Mouse (Mus musculus) hindbrain, embryonic 10.5 days (tissue): ENCODE results near the gene Mindy1. TPM values are rescaled to one million over a fixed set of nuclear protein-coding genes. Genes with fewer than 3 reads are reported as not detected.
A peak's percentile ranks its signal among the peaks of the same experiment; 100 is the strongest.

Experiments used
- DNase-seq: peaks from one replicate; pipeline ENCODE4 v3.0.0-alpha.2; 2017; ENCODE audit warnings: low spot score
- H3K27ac ChIP-seq: fragments of 300-500 bp; sonication (generic); 2 replicates; pipeline ENCODE4 v1.5.1; 2016; ENCODE audit warnings: mild to moderate bottlenecking, moderate library complexity
- H3K27me3 ChIP-seq: fragments of 300-500 bp; sonication (generic); 2 replicates; pipeline ENCODE4 v1.6.1; 2016; ENCODE audit warnings: mild to moderate bottlenecking; ENCODE audit not compliant: poor library complexity, insufficient read depth, severe bottlenecking
- H3K36me3 ChIP-seq: fragments of 300-500 bp; sonication (generic); 2 replicates; pipeline ENCODE4 v1.6.1; 2016; ENCODE audit warnings: mild to moderate bottlenecking, moderate library complexity
- H3K4me1 ChIP-seq: fragments of 300-500 bp; sonication (generic); replicated peaks from 2 replicates; pipeline ENCODE4 v1.6.1; 2016; ENCODE audit warnings: mild to moderate bottlenecking
- H3K4me3 ChIP-seq: fragments of 300-500 bp; sonication (generic); 2 replicates; pipeline ENCODE4 v1.5.1; 2016; ENCODE audit warnings: mild to moderate bottlenecking, moderate library complexity
- H3K9me3 ChIP-seq: fragments of 300-500 bp; sonication (generic); 2 replicates; pipeline ENCODE4 v1.6.1; 2016; ENCODE audit warnings: mild to moderate bottlenecking, moderate library complexity
- WGBS: fragments of 180-500 bp; shearing (Covaris S2); methylation state at CpG from one replicate; pipeline ENCODE4 v1.1.7; 2016; 5-methylcytosine and 5-hydroxymethylcytosine counted together
- polyA plus RNA-seq: library from polyadenylated mRNA; unstranded; fragments of >200 nt; fragmentation: Nextera tagmentation; extraction: Ambion mirVana; gene quantifications from 2 replicates; pipeline ENCODE4 v1.2.1, GENCODE M21; 2016

The Mindy1 gene
- polyA plus RNA-seq, 1 experiment from 2014 or later = 44.1 TPM

GRCm38 (mm10) chr3:95247660-95248336 lies 33.3 kb upstream of the Mindy1 start:
- Histone ChIP-seq H3K27ac (no peak overlapping the region), H3K36me3 (peaks cover 13% of the 10 kb centered on the region), H3K9me3 (no peaks in the 10 kb centered on the region), H3K27me3 (no peaks in the 10 kb centered on the region), H3K4me1 (no peaks in the 10 kb centered on the region), H3K4me3 (no peak overlapping the region)
- DNase-seq = no peak
- 82% methylated on average over 1 of the region's 1 CpGs for WGBS

- H3K27ac ChIP-seq = no peak overlapping the region
- H3K27me3 ChIP-seq = no peaks in the 10 kb centered on the region
- WGBS = 81% methylated on average over 5 of the region's 5 CpGs
- H3K36me3 ChIP-seq = peaks cover 34% of the 10 kb centered on the region
- H3K9me3 ChIP-seq = no peaks in the 10 kb centered on the region
- no peaks in the 10 kb centered on the region for H3K4me1 ChIP-seq
- H3K4me3 ChIP-seq = no peak overlapping the region
- DNase-seq = no peak
Observed at GRCm38 (mm10) chr3:95250361-95250760, 30.8 kb upstream of the Mindy1 start.

- peak within 1 kb of the TSS; percentile 29; the same call in 1 of the 2 replicates for H3K27ac ChIP-seq
- H3K36me3 ChIP-seq = peaks cover 36% of the 10 kb centered on the region
- no peak for DNase-seq
- H3K4me3 ChIP-seq = no peak within 1 kb of the TSS
- 57% methylated on average over 7 of the region's 7 CpGs for WGBS
- H3K4me1 ChIP-seq = no peaks in the 10 kb centered on the region
- no peaks in the 10 kb centered on the region for H3K27me3 ChIP-seq
- H3K9me3 ChIP-seq = no peaks in the 10 kb centered on the region
Observed at GRCm38 (mm10) chr3:95250783-95251424, 30.2 kb upstream of the Mindy1 start, which contains the start of gene Bnipl. Gene Bnipl, minus strand, starts transcription at chr3:95251193.

- H3K36me3 ChIP-seq = peaks cover 93% of the 10 kb centered on the region
Observed at GRCm38 (mm10) chr3:95256931-95257330, 24.2 kb upstream of the Mindy1 start.

DNA sequence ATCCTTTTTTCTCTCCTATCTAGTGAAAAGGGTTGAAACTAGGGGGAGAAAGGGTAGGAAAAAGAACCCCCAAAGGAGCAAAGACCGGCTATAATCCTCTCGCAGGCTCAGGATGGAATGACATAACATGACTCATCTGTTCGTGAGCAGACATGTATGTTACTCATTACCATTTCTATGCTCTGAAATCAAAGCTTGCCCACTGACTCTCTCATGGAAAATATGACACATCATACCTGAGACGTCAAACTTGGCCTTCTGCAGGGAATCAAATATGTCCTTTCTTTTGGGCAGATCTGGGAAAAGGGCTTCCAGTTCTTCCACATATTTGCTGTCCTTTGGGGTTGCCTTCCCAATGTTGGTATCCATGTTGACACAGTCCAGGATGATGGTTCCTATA lies 19.2 kb upstream of the Mindy1 start:
- Histone ChIP-seq H3K4me3 (no peak overlapping the region), H3K27ac (no peak overlapping the region), H3K9me3 (no peaks in the 10 kb centered on the region), H3K27me3 (no peaks in the 10 kb centered on the region), H3K4me1 (peaks cover 7% of the 10 kb centered on the region; the same call in 1 of the 2 replicates), H3K36me3 (peaks cover 92% of the 10 kb centered on the region)
- 92% methylated on average over 4 of the region's 4 CpGs for WGBS
- no peak for DNase-seq

More at GRCm38 (mm10) chr3:95256931-95257330, 24.2 kb upstream of the Mindy1 start:
- Histone ChIP-seq H3K4me3 (no peak overlapping the region), H3K27me3 (no peaks in the 10 kb centered on the region), H3K9me3 (no peaks in the 10 kb centered on the region), H3K4me1 (no peaks in the 10 kb centered on the region), H3K27ac (no peak overlapping the region)
- WGBS = 91% methylated on average over 5 of the region's 5 CpGs
- DNase-seq = no peak

GRCm38 (mm10) chr3:95263089-95263739 lies 17.9 kb upstream of the Mindy1 start:
- DNase-seq = peak; percentile 75
- H3K9me3 ChIP-seq = no peaks in the 10 kb centered on the region
- H3K36me3 ChIP-seq = peaks cover 92% of the 10 kb centered on the region
- H3K4me1 ChIP-seq = peaks cover 7% of the 10 kb centered on the region; the same call in 1 of the 2 replicates
- peak overlapping the region; percentile 6; the same call in 1 of the 2 replicates for H3K27ac ChIP-seq
- WGBS = 44% methylated on average over 11 of the region's 11 CpGs
- no peaks in the 10 kb centered on the region for H3K27me3 ChIP-seq
- H3K4me3 ChIP-seq = no peak overlapping the region

GRCm38 (mm10) chr3:95264724-95265123 lies 16.4 kb upstream of the Mindy1 start:
- no peaks in the 10 kb centered on the region for H3K27me3 ChIP-seq
- 78% methylated on average over 1 of the region's 1 CpGs for WGBS
- H3K36me3 ChIP-seq = peaks cover 91% of the 10 kb centered on the region
- no peak for DNase-seq
- H3K4me1 ChIP-seq = peaks cover 7% of the 10 kb centered on the region; the same call in 1 of the 2 replicates
- no peaks in the 10 kb centered on the region for H3K9me3 ChIP-seq
- H3K4me3 ChIP-seq = no peak overlapping the region
- H3K27ac ChIP-seq = no peak overlapping the region

DNA sequence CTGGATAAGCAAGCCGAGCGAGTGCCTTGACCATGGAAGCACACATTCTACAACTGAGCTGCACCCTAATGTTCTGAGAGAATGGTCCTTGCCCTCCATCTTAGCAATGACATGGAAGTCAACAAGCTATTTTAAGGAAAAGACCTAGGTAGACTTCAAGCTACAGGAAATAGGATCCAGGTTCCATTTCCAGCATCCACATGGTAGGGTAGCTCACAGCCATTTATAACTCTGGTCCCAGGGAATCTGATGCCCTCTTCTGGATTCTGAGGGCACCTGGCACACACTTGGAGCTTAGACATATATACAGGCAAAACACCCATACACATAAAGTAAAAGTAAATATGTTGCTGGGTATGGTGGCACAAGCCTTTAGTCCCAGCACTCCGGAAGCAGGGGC lies 15.1 kb upstream of the Mindy1 start:
- DNase-seq = no peak
- H3K4me3 ChIP-seq = no peak overlapping the region
- no peaks in the 10 kb centered on the region for H3K9me3 ChIP-seq
- peaks cover 79% of the 10 kb centered on the region for H3K36me3 ChIP-seq
- WGBS = 96% methylated on average over 3 of the region's 3 CpGs
- H3K27me3 ChIP-seq = no peaks in the 10 kb centered on the region
- H3K27ac ChIP-seq = no peak overlapping the region
- peaks cover 7% of the 10 kb centered on the region; the same call in 1 of the 2 replicates for H3K4me1 ChIP-seq

DNA sequence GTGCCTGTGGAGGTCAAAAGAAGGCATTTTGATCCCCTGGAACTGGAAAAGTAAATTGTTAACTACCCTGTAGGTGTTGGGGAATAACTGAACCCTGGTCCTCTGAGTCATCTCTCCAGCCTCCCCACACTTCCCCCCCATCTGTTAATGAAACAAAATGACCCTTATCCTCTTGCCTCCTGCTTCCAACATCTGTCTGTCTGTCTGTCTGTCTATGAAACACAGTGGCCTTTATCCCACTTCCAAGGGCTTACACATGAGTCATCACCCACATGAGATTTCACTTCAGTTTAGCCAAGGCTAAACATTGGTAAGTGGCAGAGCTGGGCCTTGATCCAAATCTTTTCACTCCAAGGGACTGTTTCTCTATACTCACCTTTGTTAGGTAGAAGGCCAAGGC lies 13.3 kb upstream of the Mindy1 start:
- Histone ChIP-seq H3K4me1 (peaks cover 7% of the 10 kb centered on the region; the same call in 1 of the 2 replicates), H3K4me3 (no peak overlapping the region), H3K36me3 (peaks cover 65% of the 10 kb centered on the region), H3K27ac (no peak overlapping the region), H3K9me3 (no peaks in the 10 kb centered on the region), H3K27me3 (no peaks in the 10 kb centered on the region)
- DNase-seq = no peak

- Histone ChIP-seq H3K9me3 (no peaks in the 10 kb centered on the region), H3K27me3 (no peaks in the 10 kb centered on the region), H3K27ac (no peak overlapping the region), H3K4me3 (no peak overlapping the region), H3K36me3 (peaks cover 62% of the 10 kb centered on the region), H3K4me1 (no peaks in the 10 kb centered on the region)
- WGBS = 91% methylated on average over 5 of the region's 5 CpGs
- no peak for DNase-seq
Observed at GRCm38 (mm10) chr3:95269789-95270188, 11.4 kb upstream of the Mindy1 start.

DNA sequence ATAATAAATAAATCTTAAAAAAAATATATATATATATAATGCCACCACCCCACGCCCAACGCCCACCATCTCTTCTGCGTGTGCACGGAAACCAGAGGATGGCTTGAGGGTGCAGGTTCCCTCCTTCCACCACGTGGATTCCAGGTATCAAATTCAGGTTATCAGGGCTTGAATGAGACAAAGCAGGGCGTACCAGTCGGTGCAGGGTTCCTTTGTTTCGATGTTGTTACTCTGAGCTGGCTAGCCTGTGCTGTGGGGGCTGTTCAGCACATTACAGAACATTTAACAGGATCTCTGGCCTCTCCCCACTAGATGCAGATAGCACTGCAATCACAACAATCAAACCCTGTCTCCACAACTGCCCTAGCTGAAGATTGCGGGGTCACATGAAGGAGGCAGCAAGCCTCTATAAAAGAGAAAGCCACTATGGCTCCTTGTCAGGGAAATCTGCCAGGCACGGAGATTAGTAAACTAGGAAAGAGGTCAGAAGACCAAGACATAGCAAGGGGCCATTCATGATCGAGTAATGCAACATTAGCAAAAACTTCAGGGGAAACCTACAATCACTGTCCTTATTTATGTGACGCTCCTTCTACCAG lies 10.3 kb upstream of the Mindy1 start:
- H3K4me1 ChIP-seq = no peaks in the 10 kb centered on the region
- no peak overlapping the region for H3K4me3 ChIP-seq
- no peaks in the 10 kb centered on the region for H3K27me3 ChIP-seq
- no peak overlapping the region for H3K27ac ChIP-seq
- H3K9me3 ChIP-seq = no peaks in the 10 kb centered on the region
- DNase-seq = no peak
- WGBS = 88% methylated on average over 12 of the region's 12 CpGs
- peaks cover 57% of the 10 kb centered on the region for H3K36me3 ChIP-seq

- Histone ChIP-seq H3K4me1 (no peaks in the 10 kb centered on the region), H3K27ac (no peak overlapping the region), H3K36me3 (peaks cover 31% of the 10 kb centered on the region), H3K4me3 (no peak overlapping the region), H3K27me3 (no peaks in the 10 kb centered on the region), H3K9me3 (no peaks in the 10 kb centered on the region)
- no peak for DNase-seq
- WGBS = 92% methylated on average over 5 of the region's 5 CpGs
Observed at GRCm38 (mm10) chr3:95273471-95273870, 7.7 kb upstream of the Mindy1 start.

- Histone ChIP-seq H3K4me3 (no peak overlapping the region), H3K27me3 (no peaks in the 10 kb centered on the region), H3K36me3 (peaks cover 23% of the 10 kb centered on the region), H3K4me1 (no peaks in the 10 kb centered on the region), H3K9me3 (no peaks in the 10 kb centered on the region), H3K27ac (no peak overlapping the region)
- WGBS = 92% methylated on average over 4 of the region's 4 CpGs
- no peak for DNase-seq
Observed at GRCm38 (mm10) chr3:95274453-95274852, 6.7 kb upstream of the Mindy1 start.
